Mouse (Mus musculus) left cerebral cortex, postnatal 14 days (tissue): Measurements from ENCODE around the gene Rbm15b. TPM values are rescaled to one million over a fixed set of nuclear protein-coding genes. Genes with fewer than 3 reads are reported as not detected.

Experiments used
- DNase-seq, 2 experiments: peaks; one replicate each; pipeline ENCODE4 v3.0.0; 2021 to 2022; ENCODE audit warnings: low spot score in 2 of 2, mixed read lengths in 1 of 2
- intact Hi-C: fragments of 180-260 bp; cut with DNase I; formaldehyde crosslinking; loops from one replicate; pipeline ENCODE4 v1.15.1; 2025
- total RNA-seq, 2 experiments: library from RNA; stranded (reverse); gene quantifications; 2 replicates each; pipeline ENCODE4 v1.2.3; 2021

Rbm15b gene
- total RNA-seq, 2 experiments from 2014 or later, result 50.2 to 55.7 TPM

GRCm38 (mm10) chr9:106888346-106888745 is 1.1 kb upstream of the Rbm15b start:
- intact Hi-C loops, result loop anchor here (5.0 kb wide), 1 partner anchor 211 kb away; no protein-coding TSS in a partner anchor
- DNase-seq, result no peak

GRCm38 (mm10) chr9:106885901-106886731 is 1.1 kb downstream of the Rbm15b start:
- peak in 1 of 2 experiments; percentile 31 for DNase-seq
- intact Hi-C loops, result loop anchor here (5.0 kb wide), 1 partner anchor 209 kb away; no protein-coding TSS in a partner anchor

GRCm38 (mm10) chr9:106884996-106885900 is 2.0 kb downstream of the Rbm15b start:
- DNase-seq, result no peak
- intact Hi-C loops, result loop anchor here (5.0 kb wide), 1 partner anchor 208 kb away; no protein-coding TSS in a partner anchor

- intact Hi-C loops, result no loop called here
- DNase-seq, result no peak
Measured at GRCm38 (mm10) chr9:106884306-106884705, 2.9 kb downstream of the Rbm15b start.

GRCm38 (mm10) chr9:106883085-106883484 is 4.1 kb downstream of the Rbm15b start:
- DNase-seq, result no peak
- intact Hi-C loops, result no loop called here

GRCm38 (mm10) chr9:106882176-106882575 is 5.1 kb downstream of the Rbm15b start:
- intact Hi-C loops, result no loop called here
- no peak for DNase-seq

- intact Hi-C loops, result no loop called here
- no peak for DNase-seq
Measured at GRCm38 (mm10) chr9:106881071-106881755, 6.0 kb downstream of the Rbm15b start.

- intact Hi-C loops, result no loop called here
- DNase-seq, result no peak
Measured at GRCm38 (mm10) chr9:106879471-106879870, 7.8 kb downstream of the Rbm15b start.

- intact Hi-C loops, result no loop called here
- DNase-seq, result no peak
Measured at GRCm38 (mm10) chr9:106876666-106877065, 10.6 kb downstream of the Rbm15b start.

- intact Hi-C loops, result no loop called here
- no peak for DNase-seq
Measured at GRCm38 (mm10) chr9:106874216-106874615, 13.0 kb downstream of the Rbm15b start.

- intact Hi-C loops, result no loop called here
- DNase-seq, result no peak
Measured at GRCm38 (mm10) chr9:106858036-106858435, 29.2 kb downstream of the Rbm15b start.

GRCm38 (mm10) chr9:106856664-106857063 is 30.6 kb downstream of the Rbm15b start:
- intact Hi-C loops, result no loop called here
- DNase-seq, result no peak

GRCm38 (mm10) chr9:106842800-106843199 is 44.4 kb downstream of the Rbm15b start:
- DNase-seq, result no peak

GRCm38 (mm10) chr9:106840569-106840968 is 46.7 kb downstream of the Rbm15b start:
- intact Hi-C loops, result no loop called here
- no peak for DNase-seq

More at GRCm38 (mm10) chr9:106842800-106843199, 44.4 kb downstream of the Rbm15b start:
- intact Hi-C loops, result no loop called here

Other genes starting within 250 kb of the Rbm15b start
- gene Grm2, start 231.3 kb downstream of the Rbm15b start, total RNA-seq, result 10 to 100 TPM; 62.1 to 69.6 TPM
- gene Tex264, start 201.5 kb downstream of the Rbm15b start, total RNA-seq, result 100 to 1,000 TPM; 103 to 117 TPM
- gene Rad54l2, start 98.2 kb downstream of the Rbm15b start, total RNA-seq, result 10 to 100 TPM; 18.4 to 18.9 TPM
- 10 to 100 TPM; 24.4 to 24.9 TPM for gene Dcaf1, start 65.6 kb downstream of the Rbm15b start, total RNA-seq
- 100 to 1,000 TPM; 124 to 141 TPM for gene Manf, start 4.6 kb upstream of the Rbm15b start, total RNA-seq